Mouse (Mus musculus) adrenal gland, postnatal 14 days (tissue): ENCODE data around the gene Mapkbp1. TPM values are rescaled to one million over a fixed set of nuclear protein-coding genes. Genes with fewer than 3 reads are reported as not detected.

ENCODE experiments used
- DNase-seq: peaks from one replicate; pipeline ENCODE4 v3.0.0; 2021; ENCODE audit warnings: mixed read lengths
- microRNA-seq, 2 experiments: library from miRNA; unstranded; fragments of <30 nt; microRNA quantifications; one replicate each; pipeline ENCODE4 v1.2.0; 2021
- total RNA-seq: library from RNA; stranded (reverse); gene quantifications from 2 replicates; pipeline ENCODE4 v1.2.3, GENCODE M21; 2021

Mapkbp1 gene
- total RNA-seq, 1 experiment from 2014 or later = 13.9 TPM

DNA sequence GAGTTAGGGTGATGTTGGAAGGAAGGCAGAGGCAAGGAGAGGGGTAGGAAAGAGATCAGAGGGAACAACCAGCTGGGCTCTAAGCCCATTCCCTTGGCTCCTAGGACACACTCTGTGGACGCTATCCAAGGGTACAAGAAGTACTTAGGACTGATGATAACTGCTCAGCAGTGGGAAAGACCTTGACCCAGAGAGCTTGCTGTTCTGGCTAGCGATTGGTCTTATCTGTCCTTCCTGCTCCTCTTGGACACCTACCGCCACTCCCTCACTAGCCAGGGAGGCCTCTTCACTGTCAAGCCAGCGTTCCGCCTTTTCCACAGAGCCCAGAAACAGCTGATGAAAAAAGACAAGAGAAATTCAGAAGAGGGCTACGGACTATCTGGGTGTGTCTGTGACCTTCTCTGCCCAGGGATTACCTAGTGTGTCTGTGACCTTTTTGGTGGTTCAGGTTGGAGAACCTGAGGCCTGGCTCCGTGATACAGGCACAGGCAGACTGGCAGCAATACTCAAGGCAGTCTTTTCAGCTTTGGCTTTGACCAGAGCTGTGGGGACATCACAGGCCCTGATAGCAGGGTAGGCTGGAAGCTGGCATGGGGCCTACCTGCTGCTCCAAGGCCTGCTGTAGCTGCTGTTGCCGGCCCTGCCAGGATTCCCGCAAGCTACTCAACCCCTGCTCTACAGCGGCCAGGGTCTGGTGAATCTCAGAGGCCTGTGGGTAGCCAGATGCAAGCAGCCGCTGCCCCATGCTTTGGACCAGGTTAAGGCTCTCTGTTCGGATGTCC lies 82.5 kb downstream of the Mapkbp1 start:
- peak; percentile 75 for DNase-seq

DNA sequence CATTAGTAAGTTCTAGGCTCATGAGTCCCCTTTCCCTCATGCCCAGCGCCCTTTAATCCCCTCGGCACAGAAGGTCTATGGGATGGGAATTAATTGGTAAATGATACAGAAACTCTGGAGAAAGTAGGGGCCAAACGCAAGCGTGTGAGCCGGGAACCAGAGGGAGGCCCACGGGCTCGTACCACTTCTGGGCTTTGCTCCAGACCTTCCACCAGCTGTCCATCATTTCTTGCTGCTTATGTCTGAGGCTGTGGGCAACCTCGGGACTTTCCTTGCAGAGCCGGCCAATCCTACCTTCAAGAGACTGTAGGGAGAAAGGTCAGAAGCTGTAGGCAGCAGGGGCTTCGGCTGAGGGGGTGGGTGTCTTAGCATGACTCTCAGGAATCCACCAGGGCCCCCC lies 83.4 kb downstream of the Mapkbp1 start:
- DNase-seq = no peak

DNA sequence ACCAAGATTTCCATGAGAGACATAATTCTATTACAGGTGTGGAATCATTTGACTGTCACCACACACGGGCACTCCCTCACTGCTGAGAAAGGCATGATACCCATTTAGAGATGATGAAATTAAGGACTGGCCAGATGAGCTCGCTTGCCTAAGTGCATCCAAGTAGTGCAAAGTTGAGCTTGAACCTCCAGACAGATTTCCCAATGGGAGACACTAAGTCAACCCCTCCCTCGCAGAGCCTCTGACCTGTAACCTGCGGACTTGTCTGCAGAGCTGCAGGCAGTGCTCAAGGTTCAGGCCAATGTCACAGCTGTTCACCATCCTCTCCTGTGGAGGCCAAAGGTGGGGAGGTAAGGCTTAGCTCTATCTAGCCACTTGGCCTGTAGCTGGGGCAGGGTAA lies 86.3 kb downstream of the Mapkbp1 start:
- DNase-seq = peak; percentile 40

DNA sequence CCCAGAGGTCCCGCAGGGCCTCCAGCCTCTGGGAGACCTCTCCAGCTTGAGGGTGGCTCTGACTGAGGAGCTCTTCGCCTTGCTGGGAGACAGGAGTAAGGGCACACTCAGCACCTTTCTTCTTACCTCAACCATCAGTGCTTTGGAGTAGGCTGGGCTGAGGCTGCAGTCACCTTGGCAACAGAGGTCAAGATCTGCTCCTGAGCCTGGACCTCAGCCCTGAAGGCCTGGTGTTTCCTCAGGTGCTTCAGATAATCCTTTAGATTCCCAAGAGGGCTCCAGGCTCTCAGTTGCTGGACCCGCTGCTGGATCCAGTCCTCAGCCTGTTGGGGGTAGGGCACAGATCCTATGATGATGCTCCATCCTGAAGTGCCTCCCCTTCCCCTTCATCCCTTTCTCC lies 87.0 kb downstream of the Mapkbp1 start:
- no peak for DNase-seq

DNA sequence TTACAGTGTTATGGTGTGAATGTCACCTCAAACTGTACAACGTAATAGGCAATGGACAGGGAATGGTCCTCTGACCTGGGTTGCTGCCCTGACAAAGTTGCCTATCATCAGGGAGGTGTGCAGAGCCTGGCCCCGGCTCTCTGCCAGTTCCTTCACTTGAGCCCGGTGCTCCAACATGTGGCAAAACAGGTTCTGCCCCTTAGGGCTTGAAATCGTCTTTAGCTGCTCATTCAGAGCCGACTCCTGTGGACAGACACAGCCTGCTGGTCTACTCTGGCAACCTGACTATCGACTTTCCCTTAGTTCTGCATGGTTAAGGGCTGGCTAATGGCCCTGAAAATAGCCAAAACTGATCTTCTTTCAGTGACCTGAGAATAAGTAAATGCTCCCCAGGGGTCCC lies 87.7 kb downstream of the Mapkbp1 start:
- DNase-seq = peak; percentile 62

DNA sequence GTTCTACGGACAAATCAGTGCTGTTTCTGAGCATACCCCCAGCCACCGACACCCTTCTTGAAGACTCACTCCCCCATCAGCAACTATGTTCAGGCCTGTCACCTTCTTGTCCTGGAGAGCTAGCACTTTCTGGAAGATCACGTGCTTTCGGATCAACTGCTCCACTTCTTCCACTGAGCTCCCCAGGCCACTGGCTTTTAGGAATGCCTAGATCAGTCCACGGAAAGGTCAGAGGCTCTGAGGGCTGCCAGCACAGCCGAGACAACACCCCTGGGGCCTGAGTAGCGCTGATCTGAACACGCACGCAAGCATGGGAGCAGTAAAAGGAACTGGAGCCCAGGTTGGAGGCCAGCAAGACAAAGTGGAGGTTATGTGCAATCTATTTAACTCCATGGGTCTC lies 88.2 kb downstream of the Mapkbp1 start:
- DNase-seq = peak; percentile 69

DNA sequence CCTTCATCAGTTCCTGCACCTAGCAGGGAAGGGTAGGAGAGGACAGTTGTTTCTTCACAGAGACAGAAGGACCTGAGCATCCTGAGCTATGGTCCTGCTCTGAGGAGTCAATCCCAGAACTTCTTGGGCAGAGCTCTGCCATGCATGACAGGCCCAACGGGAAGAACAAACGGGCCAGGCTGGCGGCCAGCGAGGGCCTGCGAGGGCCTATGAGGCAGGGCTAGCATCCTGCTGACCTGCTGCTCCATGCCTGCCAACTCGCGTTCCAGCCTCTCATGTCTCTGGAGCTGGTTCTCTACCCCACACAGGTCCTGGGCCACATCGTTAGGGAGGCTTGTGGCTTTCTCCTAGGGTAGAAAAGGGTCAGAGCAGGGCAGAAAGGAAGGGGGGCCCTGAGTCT lies 89.7 kb downstream of the Mapkbp1 start:
- DNase-seq = no peak

DNA sequence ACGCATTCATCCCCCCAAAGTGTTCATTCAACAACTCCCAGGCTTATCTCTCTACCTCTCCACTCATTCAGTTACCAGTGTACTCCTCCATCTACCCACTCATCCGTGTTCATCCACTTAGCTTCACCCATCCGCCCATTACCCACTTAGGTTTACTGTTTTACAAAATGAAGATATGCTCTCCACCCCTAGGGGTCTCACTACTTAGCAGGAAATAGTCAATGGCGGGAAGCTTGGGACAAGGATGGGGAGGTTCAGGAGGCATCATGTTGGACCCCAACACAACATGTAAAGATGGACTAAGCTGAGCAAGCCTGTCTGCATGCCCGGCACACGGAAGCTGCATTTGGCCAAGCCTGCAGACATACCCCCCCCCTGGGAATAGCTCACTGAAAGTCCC lies 92.1 kb downstream of the Mapkbp1 start:
- DNase-seq = no peak

DNA sequence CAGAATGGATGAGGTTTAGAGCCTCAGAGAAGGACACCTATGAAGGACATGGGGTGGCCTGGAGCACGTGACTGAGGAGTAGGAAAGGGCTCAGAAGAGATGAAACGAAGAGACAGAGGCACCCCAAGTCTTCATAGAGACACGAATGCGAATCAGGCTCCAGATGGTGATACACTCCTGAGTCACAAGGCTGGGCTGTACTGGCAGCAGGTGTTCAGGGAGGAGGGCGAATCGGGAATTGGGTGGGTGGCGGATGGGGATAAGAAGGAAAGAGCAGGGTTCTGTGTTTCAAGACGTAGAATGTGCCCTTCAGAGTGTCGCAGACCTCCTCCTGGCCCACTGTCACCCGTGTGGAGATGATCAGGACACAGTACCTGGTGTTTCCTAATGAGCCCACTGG lies 92.7 kb downstream of the Mapkbp1 start:
- DNase-seq = no peak

DNA sequence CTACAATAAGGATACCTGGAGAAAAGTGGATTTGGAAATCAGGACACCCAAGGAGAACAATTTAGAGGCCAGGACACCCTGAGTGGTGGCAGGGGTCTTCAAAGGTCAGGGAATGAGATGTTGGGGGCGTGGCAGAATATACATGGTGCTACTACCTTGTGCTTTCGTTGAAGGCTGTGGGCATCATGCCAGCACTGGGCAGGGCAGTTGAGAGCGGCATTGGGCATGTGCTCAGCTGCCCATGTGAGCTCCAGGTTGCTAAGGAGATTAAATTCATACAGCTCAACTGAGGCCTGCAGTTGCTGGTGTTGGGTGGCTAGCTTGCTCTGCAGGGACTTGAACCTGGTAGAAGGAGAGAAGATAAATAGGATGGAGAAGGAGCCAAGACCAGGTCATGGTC lies 93.7 kb downstream of the Mapkbp1 start:
- peak; percentile 40 for DNase-seq

DNA sequence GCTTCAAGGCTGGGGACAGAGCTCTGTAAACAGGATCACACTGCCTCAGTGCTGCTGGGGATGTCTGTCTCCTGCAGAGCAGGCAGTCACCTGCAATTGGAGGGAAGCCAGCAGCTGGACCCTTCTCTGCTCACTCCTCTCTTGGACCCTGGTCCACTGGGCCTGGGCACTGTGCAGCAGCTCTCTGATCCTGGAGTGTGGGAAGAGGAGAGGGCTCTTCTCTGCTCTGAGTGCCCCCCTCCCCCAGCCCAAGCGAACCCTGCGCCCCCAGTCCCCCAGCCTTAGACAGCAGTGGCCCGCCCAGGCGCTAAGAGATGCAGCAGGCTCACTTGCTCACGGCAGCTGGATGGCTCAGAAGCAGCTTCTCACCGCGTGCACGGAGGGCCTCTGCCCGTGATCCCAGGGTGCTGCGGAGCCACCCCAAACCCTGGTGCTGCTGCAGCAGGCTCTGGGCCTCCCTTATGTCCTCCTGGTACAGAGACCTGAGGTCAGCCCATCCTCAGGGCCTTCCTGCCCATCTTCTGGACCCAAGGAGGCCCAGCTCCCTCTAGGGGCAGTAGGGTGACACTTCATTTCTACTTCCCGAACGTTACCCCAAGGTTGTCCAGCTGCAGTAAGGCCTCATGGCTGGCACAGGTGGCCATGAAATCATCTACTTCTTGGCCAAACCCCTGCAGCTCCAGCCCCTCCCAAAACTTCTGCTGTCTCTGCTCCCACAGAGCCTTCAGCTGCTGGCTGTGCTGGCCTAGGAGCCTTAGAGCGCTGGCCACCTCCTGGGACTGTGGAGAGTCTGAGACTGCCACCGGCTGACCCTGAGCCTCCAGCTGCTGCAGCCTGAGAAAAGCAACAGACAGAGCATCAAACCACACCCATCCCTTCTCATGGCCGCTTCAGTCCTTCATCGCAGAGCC lies 96.3 kb downstream of the Mapkbp1 start:
- peak; percentile 73 for DNase-seq

DNA sequence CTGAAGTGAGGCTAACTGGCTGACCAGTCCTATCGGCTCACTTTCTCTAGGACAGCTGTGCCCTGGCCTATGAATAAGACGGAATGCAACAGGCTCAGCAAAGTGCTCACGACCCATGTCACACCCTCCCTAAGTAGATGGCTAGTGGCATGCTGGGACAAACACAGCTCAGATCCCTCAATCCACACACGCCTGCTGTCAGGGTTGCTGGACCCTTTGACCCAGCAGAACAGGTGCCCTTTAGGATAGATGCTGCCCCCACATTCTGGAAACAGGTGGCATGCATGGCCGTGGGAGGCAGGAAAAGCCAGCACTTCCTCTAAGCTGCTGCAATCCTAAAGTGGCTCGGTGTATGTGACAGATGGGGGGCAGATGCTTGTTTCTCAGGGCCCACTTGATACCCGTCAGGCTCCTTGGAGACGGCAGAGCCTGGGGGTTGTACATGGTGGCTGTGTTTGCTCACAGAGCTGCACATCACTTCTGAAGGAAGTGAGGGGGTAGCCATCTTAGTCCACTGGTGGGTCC lies 97.0 kb downstream of the Mapkbp1 start:
- DNase-seq = no peak

DNA sequence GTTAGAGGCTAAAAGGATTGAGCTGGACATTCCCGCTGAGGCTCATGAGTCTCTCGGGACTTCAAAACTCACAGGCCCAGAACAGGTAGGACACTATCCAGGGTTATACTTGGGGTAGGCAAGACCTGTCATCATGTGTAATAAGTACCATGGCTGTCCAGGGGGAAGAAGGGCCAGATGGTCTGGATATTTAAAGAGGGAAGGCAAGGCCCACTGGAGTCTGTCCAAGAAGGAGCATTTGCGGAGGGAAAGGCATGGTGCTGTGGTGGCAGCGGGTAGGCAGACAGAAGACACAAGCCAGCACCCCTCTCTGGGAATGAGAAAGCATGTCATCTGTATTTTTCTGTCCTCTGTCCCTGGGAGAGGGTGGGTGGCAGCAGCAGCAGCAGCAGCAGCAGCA lies 101.6 kb downstream of the Mapkbp1 start:
- DNase-seq = no peak

DNA sequence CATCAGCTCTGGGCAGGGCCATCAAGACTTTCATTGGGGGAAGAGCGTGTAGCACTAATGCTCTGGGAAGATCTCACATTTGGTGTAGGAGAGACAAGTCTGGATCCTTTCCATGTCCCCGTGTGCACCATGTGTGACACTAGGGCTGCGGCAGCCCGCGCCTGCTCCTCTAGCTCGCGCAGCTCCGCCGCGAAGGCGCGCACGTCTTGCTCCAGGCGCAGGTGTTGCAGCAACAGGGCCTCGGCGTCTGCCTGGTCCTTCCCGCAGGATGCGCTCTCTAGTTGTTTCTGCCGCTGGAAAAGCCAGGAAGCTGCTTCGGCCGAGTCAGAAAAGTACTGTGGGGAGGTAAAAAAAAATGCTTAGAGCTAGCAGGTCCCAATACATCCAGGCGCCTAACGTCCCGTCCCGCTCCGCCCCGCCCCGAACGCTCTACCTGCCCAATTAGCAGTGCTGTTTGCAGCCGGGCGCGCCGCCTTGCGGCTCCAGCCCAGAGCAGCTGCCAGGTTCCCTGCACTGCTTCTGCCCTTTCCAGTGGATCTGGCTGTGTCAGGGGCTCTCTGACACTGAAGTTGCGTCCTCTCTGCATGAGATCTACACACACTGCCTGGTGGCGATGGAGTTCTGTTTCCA lies 103.7 kb downstream of the Mapkbp1 start:
- DNase-seq = peak; percentile 77

Small RNA genes lying within 50 kb of the gene (microRNA-seq; reads per million reads assigned to microRNA genes)
- 0 to 0.38 reads per million in 2 experiments for gene Mir7665

Other genes with a start within 250 kb of the Mapkbp1 start
- gene Itpka, start 230.4 kb upstream of the Mapkbp1 start, total RNA-seq = 10.2 and 11.2 TPM in 2 replicates
- 0.86 and 1.1 TPM in 2 replicates for gene Ltk, start 212.3 kb upstream of the Mapkbp1 start, total RNA-seq
- 14.8 and 18.9 TPM in 2 replicates for gene Rpap1, start 185.2 kb upstream of the Mapkbp1 start, total RNA-seq
- gene Tyro3, start 175.0 kb upstream of the Mapkbp1 start, total RNA-seq = 6.0 and 7.7 TPM in 2 replicates
- gene Mga, start 75.5 kb upstream of the Mapkbp1 start, total RNA-seq = 46.9 and 56.9 TPM in 2 replicates
- 8.3 and 12.1 TPM in 2 replicates for gene Jmjd7, start 54.8 kb downstream of the Mapkbp1 start, total RNA-seq
- 0.85 and 1.2 TPM in 2 replicates for gene Gm28042, start 54.8 kb downstream of the Mapkbp1 start, total RNA-seq
- gene Pla2g4b, start 60.7 kb downstream of the Mapkbp1 start, total RNA-seq = 2.9 and 4.8 TPM in 2 replicates
- 34.2 and 48.1 TPM in 2 replicates for gene Ehd4, start 181.9 kb downstream of the Mapkbp1 start, total RNA-seq